Mouse (Mus musculus) liver, adult 2 months (tissue): Measurements from ENCODE around the gene Myrip. TPM values are rescaled to one million over a fixed set of nuclear protein-coding genes. Genes with fewer than 3 reads are reported as not detected.

Experiments
- DNase-seq: peaks from one replicate; pipeline ENCODE4 v3.0.0-alpha.2; 2011; ENCODE audit warnings: low read depth, low spot score; ENCODE audit errors: extremely low read depth
- H3K27ac ChIP-seq: fragments of 200-500 bp; replicated peaks from 2 replicates; pipeline ENCODE4 v1.5.1; 2012; ENCODE audit warnings: low read depth, mild to moderate bottlenecking, control low read depth, inconsistent platforms, low read length; ENCODE audit not compliant: insufficient read depth
- H3K27me3 ChIP-seq: fragments of 200-500 bp; 2 replicates; pipeline ENCODE4 v1.6.1; 2012; ENCODE audit warnings: mild to moderate bottlenecking, moderate library complexity, low read length, inconsistent platforms; ENCODE audit not compliant: control insufficient read depth, insufficient read depth
- H3K36me3 ChIP-seq: fragments of 200-500 bp; 2 replicates; pipeline ENCODE4 v1.6.1; 2012; ENCODE audit warnings: low read length, inconsistent platforms; ENCODE audit not compliant: control insufficient read depth, insufficient read depth
- H3K4me1 ChIP-seq: fragments of 200-500 bp; 2 replicates; pipeline ENCODE4 v1.6.1; 2011; ENCODE audit warnings: low read length; ENCODE audit not compliant: control insufficient read depth, insufficient read depth
- H3K4me3 ChIP-seq: fragments of 200-500 bp; 2 replicates; pipeline ENCODE4 v1.5.1; 2011; ENCODE audit warnings: low read depth, mild to moderate bottlenecking, control low read depth, low read length, moderate library complexity; ENCODE audit not compliant: insufficient read depth
- H3K79me2 ChIP-seq: fragments of 200-500 bp; 2 replicates; pipeline ENCODE4 v1.6.1; 2012; ENCODE audit warnings: inconsistent platforms, mild to moderate bottlenecking, low read length, moderate library complexity; ENCODE audit not compliant: control insufficient read depth, insufficient read depth
- H3K9ac ChIP-seq: fragments of 200-500 bp; 2 replicates; pipeline ENCODE4 v1.6.1; 2012; ENCODE audit warnings: low read depth, mild to moderate bottlenecking, control low read depth, inconsistent platforms, low read length
- CTCF ChIP-seq: fragments of 200-500 bp; IDR thresholded peaks from 2 replicates; pipeline ENCODE4 v1.5.1; 2011; ENCODE audit warnings: low read depth, low read length, control low read depth
- POLR2A ChIP-seq: fragments of 200-500 bp; IDR thresholded peaks from 2 replicates; pipeline ENCODE4 v1.6.1; 2011; ENCODE audit warnings: low read length, control low read depth; ENCODE audit not compliant: insufficient read depth; ENCODE audit errors: extremely low read depth
- WGBS: fragments of 180-500 bp; shearing (Covaris S2); methylation state at CpG from one replicate; pipeline ENCODE4 v1.1.7; 2018; 5-methylcytosine and 5-hydroxymethylcytosine counted together
- polyA plus RNA-seq: library from polyadenylated mRNA; depleted of rRNA; stranded (reverse); fragments of >200 nt; gene quantifications from 2 replicates; pipeline ENCODE4 v1.2.3, GENCODE M21; 2012
- total RNA-seq: library from RNA; depleted of rRNA; stranded (reverse); fragments of >200 nt; gene quantifications from 2 replicates; pipeline ENCODE4 v1.2.3, GENCODE M21; 2014

Myrip gene
- total and polyA plus RNA-seq, 2 experiments, result 0.09 to 0.28 TPM

DNA sequence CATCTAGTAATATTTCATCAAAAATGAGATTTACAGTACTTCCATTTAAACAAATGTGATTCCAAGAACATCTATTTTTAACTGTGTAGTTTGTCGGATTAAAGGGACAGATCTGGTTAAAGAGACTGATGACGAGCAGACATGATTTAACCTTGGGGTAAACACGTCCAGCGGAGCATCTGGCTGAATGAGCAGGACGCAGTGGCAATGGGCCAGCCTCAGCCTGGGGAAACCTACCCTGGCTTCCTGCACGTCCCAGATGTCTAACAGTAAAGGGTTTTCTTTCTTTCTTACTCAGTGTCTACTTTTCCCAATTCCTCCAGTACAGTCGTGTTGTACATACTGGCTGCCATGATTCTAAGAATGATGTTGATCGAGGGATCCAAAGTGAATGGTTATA lies 185.8 kb downstream of the Myrip start:
- Histone ChIP-seq H3K4me1 (no peaks in the 10 kb centered on the region; the same call in 1 of the 2 replicates), H3K27me3 (no peaks in the 10 kb centered on the region), H3K4me3 (no peak overlapping the region), H3K27ac (no peak overlapping the region), H3K36me3 (no peaks in the 10 kb centered on the region), H3K9ac (no peak overlapping the region), H3K79me2 (no peaks in the 10 kb centered on the region)
- TF ChIP-seq CTCF (no peak), POLR2A (no peak)
- 83% methylated on average over 8 of the region's 8 CpGs for WGBS
- DNase-seq, result no peak

DNA sequence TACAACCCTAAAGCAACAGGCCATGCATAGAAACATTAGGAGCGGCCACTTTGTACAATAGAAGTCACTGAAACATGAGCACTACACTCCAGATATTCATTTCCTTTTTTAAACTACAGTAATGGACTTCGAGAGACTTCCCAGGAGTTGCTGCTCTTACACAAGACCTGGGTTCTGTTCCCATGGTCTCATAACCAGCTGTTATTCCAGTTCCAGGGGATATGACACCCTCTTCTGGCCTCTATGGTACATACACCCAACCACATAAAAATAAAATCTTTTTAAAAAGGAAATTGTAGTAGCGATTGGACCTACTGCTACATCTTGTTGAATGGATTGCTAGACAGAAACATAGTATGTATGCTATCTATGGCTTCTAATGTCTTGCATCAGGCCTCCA lies 190.2 kb downstream of the Myrip start:
- WGBS, result 81% methylated on average over 3 of the region's 3 CpGs
- Histone ChIP-seq H3K4me1 (peaks cover 3% of the 10 kb centered on the region; the same call in 1 of the 2 replicates), H3K36me3 (peaks cover 5% of the 10 kb centered on the region), H3K27me3 (no peaks in the 10 kb centered on the region), H3K4me3 (no peak overlapping the region; the same call in 1 of the 2 replicates), H3K27ac (no peak overlapping the region), H3K79me2 (no peaks in the 10 kb centered on the region), H3K9ac (no peak overlapping the region)
- TF ChIP-seq CTCF (no peak), POLR2A (no peak)
- DNase-seq, result peak; percentile 22

DNA sequence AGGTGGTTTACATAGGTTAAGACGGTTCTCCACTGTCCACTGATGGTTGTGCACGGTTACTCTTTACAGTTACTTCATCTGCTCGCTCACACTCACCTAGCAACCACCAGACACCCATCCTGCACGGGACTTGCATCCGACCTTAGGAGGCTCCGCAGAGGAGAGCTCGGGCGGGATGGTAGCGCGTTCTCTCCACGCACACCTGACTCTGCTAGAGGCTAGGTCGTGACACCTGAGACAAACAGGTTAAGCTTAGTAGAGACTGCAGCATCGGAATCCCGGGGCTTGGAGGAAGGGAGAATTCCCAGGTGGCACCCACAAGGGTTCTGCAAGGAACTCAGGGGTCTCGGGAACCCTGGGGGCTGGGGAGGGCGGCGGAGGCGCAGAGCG lies 190.7 kb downstream of the Myrip start, which contains the start of gene Eif1b:
Eif1b (plus strand) TSS at position 223 of the 390 bp plus-strand sequence.
- WGBS, result 4% methylated on average over 19 of the region's 19 CpGs
- DNase-seq, result peak; percentile 38
- no peak for TF ChIP-seq POLR2A
- TF ChIP-seq CTCF, result no peak

DNA sequence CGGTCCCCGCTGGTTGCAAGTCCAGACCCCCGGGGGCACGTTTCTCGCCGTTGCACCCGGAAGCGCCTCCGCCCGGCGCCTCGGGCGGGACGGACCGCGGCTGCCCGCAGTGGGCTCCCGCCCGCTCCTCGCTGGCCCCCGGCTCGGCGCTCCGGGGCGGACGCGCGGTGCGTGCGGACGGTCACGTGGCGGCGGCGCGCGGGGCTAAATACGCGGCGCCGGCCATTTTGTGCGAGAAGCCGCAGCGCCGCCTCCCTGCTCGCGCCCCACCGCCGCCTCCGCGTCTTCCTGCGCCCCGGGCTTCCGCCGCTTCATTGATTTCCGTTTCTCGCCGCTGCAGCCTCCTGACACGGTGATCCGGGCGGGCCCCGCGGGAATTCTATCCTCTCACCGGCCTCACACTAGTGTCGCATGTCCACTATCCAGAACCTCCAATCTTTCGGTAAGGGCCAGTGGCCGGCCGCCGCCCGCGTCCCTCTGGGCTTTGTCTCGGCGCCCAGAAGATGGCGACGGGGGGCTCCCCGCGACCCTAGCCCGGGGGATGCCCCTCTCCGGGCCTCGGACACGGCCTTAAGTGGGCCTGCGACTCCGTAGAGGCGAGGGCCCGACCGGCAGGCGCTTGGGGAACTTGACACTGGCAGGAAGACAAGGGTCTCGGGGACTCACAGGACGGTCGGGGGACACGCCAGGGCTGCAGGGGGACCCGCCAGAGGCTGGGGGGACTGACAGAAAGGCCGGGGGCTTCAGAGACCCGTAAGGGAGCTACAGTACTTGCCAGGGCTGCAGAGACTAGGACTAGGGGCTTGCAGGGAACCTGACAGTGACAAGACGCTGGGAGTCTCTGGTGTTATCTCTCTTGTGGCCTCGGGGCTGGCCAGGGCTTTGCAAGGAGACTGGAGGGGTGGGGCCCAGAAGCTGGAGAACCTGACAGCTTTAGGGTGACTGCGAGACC lies 191.4 kb downstream of the Myrip start:
- H3K79me2 ChIP-seq, result no peaks in the 10 kb centered on the region
- TF ChIP-seq POLR2A (peak; percentile 67), CTCF (no peak)
- WGBS, result under 1% methylated on average over 97 of the region's 97 CpGs
- peak overlapping the region; percentile 34 for H3K27ac ChIP-seq
- H3K4me3 ChIP-seq, result peak overlapping the region; percentile 94
- H3K9ac ChIP-seq, result peak overlapping the region; percentile 91
- H3K27me3 ChIP-seq, result no peaks in the 10 kb centered on the region
- peak; percentile 30 for DNase-seq
- H3K4me1 ChIP-seq, result peaks cover 4% of the 10 kb centered on the region; the same call in 1 of the 2 replicates
- H3K36me3 ChIP-seq, result peaks cover 5% of the 10 kb centered on the region

More for the DNA sequence above, 190.7 kb downstream of the Myrip start, which contains the start of gene Eif1b:
- Histone ChIP-seq H3K79me2 (no peaks in the 10 kb centered on the region), H3K4me3 (peak within 1 kb of the TSS; percentile 94), H3K27ac (peak within 1 kb of the TSS; percentile 34), H3K36me3 (peaks cover 5% of the 10 kb centered on the region), H3K27me3 (no peaks in the 10 kb centered on the region), H3K9ac (peak within 1 kb of the TSS; percentile 91), H3K4me1 (peaks cover 4% of the 10 kb centered on the region; the same call in 1 of the 2 replicates)

DNA sequence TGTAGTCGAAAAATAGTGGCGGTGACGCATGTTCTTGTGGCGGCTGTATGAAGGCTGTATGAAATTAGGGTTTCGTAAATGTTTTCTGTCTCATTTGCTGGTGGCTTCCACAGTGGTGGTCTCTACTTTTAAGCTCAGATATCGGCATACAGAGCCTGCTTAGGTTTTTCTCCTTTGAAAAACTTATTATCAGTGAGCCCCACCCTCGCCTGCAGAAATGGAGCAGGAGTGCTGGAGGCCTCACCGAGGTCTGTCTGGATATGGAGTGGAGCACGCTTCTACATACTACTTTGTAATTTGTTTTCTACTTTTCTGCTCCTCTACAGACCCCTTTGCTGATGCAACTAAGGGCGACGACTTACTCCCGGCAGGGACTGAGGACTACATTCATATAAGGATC lies 192.5 kb downstream of the Myrip start:
- H3K27me3 ChIP-seq, result no peaks in the 10 kb centered on the region
- H3K79me2 ChIP-seq, result no peaks in the 10 kb centered on the region
- peaks cover 4% of the 10 kb centered on the region; the same call in 1 of the 2 replicates for H3K4me1 ChIP-seq
- H3K27ac ChIP-seq, result no peak overlapping the region
- 88% methylated on average over 12 of the region's 12 CpGs for WGBS
- H3K36me3 ChIP-seq, result peaks cover 5% of the 10 kb centered on the region
- H3K9ac ChIP-seq, result no peak overlapping the region
- no peak for DNase-seq
- H3K4me3 ChIP-seq, result no peak overlapping the region
- TF ChIP-seq POLR2A, result no peak
- no peak for TF ChIP-seq CTCF

DNA sequence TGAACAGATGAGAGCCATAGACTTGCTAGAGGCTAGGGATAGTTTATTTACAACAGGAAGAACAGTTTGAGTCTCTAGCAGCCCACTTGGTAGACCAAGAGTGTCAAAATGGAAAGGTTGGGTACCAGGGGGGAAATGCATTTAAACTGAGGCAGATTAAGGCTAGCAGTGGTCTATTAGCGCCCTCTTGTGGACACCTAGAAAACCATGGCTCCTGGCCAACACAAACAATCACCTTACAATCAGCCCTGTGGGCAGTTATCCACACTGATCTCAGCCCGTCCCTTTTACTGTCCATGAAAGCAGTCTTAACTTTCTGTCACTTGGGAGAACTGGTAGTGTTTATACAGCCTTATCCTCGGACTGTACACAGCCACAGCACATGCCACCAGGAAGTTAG lies 195.4 kb downstream of the Myrip start:
- TF ChIP-seq CTCF (peak; percentile 75), POLR2A (no peak)
- Histone ChIP-seq H3K9ac (no peak overlapping the region), H3K4me1 (peaks cover 4% of the 10 kb centered on the region; the same call in 1 of the 2 replicates), H3K4me3 (no peak overlapping the region), H3K36me3 (peaks cover 5% of the 10 kb centered on the region), H3K27me3 (no peaks in the 10 kb centered on the region), H3K79me2 (no peaks in the 10 kb centered on the region), H3K27ac (no peak overlapping the region)
- DNase-seq, result peak; percentile 64
- 0% methylated on average over 3 of the region's 3 CpGs for whole genome bisulfite sequencing
